Mouse (Mus musculus): ENCODE results near the gene Ntm.

Gene Ntm

DNA sequence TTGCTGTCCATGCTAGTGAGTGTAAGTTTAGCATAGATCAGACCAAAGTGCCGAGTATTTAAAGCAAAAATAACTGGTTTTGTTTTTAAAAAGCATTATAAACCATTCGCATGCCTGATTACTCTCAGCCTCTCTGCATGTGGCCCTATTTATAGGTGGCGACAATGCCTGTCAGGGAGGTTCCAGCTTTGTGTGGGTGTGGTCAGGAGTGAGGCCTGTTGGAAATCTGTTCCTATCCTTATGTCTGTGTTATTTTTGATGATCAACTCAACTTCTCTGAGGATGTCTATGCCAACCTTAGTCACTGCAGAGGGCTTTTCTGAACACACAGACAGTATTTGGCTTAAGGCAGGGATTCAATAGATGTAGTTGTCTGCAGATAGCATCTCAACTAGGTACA, 78.9 kb downstream of the Ntm start:
- no peak for DNase-seq

DNA sequence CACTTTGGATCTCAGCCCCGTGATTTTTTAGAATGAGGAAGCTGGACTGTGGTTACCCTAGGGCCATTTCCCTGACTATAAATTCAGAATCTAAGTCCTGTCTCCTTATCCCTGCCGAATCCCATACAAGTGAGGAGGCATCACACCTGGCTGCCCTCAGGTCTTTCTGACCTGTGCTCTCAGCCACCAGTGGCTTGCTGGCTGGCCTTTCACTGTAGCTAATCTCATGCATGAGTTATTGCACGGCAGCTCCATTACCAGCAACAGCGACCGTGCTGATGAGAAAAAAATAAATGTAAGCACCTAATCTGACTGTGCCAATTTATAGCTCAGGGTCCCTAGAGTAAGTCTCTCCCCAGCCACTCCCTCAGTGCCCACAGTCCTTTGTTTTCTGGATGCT, 81.3 kb downstream of the Ntm start:
- no peak for DNase-seq

DNA sequence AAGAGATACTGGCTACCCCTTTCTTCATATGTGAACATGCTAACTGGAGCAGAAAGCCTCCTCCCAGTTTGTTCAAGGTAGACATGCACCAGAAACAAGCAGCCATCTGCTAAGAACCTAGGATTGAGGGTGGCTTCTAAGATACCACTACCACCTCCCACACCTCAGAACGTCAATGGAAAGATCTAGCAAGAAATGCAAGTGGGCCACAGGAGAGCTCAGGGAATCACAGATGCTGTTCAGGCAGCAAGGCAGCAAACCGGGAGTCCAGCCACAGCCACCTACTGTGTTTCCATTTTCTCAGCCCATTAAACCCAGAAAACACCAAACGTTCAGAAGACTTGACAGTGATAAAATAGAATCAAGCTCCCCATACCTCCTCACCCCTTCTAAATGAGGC, 85.4 kb downstream of the Ntm start:
- no peak for DNase-seq

DNA sequence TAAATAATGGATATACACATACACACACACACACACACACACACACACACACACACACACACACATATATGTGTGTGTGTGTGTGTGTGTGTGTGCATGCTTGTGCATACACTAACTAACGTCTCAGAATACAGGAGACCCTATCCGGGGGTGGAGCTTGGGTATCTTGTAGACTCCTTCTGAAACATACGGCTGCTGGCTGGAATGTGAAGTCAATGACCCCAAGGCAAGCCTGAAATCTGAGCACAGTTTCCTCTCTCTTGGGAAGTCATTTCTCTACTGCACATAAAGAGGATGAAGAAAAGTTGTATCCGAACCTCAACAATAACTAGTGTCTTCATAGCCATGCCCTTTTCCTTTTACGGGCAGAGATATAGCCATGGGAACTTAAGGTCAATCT, 95.2 kb downstream of the Ntm start:
- DNase-seq = no peak

DNA sequence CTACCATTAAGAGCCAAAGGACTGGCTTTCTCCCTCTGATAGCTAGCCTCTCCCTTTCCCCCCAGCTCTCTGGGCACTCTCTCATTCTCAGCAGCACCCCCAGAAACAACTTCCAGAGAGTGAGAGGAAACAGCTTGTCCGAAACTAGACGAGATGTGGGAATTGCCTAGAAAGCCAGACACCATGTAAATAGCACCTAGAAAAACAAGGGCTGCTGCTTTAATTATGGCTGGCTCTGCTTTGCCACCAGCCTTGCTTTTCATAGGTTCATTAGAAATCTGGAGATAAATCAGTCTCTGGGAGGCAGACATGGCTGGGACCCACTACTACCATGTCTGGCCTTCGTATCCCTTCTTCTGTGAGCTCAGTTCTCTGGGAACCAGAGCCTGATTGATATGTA, 96.1 kb downstream of the Ntm start:
- DNase-seq = no peak

DNA sequence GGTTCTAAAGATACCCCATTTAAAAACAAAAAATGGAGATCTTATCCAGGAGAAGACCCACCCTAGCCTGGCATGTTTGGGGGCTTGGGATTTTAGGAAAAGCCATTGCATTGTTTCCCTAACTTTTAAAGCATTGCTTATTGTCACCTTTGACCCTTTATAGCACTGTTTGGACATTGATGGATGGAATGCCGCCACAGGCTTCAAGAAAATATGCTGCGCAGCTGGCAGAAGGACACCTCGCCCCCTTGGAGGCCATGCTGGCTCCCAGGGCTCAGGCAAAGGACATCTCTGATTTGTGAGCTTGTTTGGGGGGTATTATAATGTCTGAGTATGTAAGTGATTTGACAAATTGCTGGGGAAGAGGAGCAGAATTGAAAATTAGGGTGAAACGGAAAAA, 96.8 kb downstream of the Ntm start:
- no peak for DNase-seq

DNA sequence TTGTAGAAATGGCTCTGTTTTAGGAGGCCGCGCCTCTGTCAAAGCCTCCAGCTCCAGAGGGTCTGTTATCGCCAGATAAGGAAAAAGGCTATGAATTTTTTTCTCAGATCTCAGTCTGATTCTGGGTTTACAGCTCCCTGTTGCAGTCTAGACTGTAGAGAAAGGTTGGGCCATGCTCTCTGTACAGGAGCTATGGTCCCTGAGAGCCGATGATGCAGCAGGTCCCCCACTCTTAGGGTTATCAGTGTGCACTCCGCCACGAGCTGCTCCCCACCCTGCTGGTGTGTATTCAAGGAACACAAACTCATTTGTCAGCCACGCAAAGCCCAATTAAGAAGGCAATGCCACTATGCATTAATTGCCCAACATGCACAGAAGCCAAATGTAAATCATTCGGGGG, 97.4 kb downstream of the Ntm start:
- no peak for DNase-seq

DNA sequence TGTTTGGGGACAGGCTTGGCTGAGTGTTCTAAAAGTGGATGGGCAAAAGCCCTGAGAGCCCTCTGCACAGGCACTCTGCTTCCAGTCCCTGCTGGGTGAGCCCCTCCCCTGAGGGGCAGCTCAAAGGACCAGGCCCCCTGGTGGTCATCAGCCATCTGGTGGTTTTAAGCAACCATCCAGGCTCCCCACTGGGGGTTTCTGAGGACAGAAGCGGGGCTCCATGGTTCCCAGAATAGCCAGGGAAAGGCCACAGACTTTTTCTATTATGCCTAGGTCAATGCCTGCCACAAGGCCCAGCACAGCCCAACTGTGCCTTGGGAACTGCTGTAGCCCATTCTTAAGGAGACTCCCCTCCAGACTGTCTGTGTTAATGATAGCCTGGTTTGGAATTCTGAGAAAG, 98.1 kb downstream of the Ntm start:
- DNase-seq = no peak

DNA sequence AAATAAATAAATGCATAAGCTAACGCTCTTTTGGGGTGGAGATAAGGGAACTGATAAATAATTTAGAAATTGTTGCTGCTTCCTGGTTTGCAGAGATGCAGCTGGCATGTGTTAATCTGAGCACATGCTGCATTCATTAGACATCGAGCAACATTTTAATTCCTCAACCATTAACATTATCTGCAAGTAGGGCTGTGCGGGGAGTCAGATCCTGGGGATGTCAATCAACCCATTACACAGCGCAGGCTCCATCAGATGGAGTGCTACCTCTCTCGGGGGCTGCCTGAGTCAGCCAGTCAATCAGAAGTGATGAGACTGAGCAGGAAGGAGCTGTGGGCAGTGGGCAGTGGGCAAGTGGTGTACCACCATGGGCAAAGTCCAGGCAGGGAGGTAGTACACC, 100.5 kb downstream of the Ntm start:
- no peak for DNase-seq

DNA sequence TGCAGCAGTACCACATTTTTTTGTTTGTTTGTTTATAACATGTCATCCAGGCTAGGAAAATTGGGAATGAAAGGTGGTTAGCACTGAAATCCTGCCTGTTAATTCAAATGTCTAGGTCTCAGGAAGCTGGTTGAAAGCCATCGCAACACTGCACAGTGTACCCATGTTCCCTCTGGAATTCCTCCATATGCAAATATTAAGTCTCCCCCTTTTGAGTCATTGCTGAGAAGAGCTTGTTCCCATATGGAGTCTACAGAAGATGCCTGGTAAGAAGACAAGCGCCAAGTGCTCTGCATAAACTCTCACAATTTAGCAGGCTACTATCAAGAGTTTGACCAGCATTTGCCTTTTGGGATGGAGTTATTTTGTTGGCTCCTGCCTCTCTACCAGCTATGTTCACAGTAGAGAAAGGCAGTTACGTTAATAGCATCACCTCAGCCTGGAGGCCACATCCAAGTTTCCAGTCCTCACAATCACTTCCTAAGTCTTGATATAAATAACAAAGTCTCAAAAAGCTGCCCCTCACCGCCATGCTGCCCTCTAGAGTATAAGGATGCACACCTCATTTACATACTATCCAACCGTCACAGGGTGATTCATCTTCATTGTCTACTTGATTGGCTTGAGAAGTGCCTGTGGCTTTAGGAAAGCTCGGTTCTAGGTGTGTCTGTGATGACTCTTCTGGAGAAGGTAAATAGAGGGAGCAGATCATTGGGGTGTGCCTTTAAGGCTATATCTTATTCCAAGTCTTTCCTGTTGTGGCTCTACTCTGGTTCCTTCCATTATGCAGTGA, 103.5 kb downstream of the Ntm start:
- DNase-seq = no peak

DNA sequence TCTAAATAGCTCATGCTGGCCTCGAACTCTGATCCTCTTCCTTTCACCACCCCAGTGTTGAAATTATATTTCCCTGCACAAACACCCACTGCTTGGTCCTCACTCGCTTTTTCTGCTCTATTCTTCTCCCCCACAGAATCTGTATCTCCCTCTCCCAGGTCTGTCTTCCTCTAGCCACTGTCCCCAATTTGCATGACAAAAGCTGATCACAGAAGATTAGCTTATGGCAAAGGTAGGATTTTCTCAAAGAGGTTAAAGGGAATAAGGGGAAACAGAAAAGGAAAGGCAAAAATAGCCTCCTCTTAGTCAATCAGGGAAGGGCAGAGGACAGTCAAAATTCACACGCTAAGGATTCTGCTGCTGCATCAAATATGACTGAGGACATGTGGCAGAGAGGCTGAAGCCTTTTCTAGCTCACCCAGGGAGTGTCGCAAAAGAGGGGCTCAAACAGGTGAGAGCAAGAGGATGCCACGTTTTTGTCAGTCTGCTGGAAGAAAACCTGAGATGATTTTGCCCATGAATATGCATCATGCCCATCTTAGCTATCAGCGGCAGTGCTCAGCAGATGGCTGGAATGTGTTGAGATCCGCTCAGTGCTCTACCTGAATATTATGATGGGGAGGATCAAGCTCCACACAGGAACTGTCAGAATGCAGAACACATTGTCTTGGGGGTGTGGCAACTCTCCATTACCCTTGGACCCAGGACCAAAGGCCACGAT, 114.0 kb downstream of the Ntm start:
- no peak for DNase-seq

DNA sequence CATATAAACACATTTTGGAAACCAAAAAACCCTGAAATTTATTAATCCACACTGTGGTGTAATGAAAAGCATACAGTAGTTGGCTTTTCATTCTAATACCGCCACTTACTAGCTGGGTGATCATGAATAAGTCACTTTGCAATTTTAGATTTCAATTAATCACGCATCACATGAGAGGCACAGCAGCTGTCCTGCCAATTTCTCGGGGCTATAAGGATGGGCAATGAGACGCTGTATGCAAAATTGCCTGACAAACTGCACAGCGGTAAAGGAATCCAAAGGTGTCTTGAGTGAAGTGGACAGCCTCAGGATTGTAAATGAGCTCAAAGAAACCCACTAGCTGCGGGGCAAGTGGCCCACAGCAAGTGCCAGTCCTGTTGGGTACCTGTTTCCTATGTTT, 125.6 kb downstream of the Ntm start:
- DNase-seq = no peak

DNA sequence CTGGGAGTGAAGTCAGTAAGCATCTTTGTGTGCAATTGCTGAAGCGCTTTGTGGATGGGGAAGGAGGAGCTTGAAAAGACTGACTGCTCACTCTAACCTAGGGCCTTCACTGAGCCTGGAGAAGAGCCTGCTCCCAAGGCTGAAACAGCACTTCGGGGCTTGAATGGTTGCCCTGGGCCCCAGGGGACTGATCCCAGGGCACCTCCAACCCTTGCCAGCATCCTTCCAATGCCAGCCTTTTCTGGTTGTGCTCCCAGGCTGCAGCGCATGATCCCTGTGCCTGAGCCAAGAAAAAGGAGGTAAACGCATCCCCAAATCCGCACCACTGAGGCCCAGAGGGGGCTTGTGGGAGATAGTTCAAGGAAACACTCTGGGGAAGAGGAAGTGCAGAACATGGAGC, 128.0 kb downstream of the Ntm start:
- peak; percentile 8 to 19 for DNase-seq

DNA sequence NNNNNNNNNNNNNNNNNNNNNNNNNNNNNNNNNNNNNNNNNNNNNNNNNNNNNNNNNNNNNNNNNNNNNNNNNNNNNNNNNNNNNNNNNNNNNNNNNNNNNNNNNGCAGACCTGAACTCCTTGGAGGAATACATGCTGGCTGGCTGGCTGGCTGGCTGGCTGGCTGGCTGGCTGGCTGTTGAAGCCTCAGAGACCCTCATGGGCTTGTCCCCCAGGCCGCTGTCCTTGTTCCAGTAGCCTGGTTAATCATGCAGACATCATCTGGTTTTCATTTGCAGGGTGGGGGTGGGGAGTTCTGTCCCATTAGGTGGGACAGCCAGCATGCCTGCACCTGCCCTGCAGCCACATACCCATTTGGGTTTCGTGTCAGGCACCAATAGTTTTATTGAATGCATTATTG, 129.2 kb downstream of the Ntm start:
- DNase-seq = no peak

DNA sequence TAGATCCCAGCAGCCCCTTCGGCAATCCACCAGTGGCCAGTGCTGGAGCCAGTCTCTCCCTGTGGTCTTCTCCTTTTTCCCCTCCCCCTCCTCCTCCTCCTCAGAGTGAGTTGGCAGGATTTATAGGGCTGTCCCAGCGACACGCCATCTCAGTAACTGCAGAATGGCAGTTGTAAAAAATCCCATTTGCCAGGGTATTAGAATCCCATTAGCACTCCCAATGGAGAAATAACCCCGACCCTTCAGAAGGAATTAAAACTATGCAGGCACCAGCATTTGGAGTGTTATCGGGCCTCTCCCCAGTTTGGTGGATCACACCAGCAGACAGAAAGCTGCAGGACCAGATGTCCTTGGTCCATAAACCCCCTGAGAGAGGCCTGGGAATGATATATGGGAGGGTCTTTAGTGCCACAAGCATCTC, 135.7 kb downstream of the Ntm start:
- no peak for DNase-seq

DNA sequence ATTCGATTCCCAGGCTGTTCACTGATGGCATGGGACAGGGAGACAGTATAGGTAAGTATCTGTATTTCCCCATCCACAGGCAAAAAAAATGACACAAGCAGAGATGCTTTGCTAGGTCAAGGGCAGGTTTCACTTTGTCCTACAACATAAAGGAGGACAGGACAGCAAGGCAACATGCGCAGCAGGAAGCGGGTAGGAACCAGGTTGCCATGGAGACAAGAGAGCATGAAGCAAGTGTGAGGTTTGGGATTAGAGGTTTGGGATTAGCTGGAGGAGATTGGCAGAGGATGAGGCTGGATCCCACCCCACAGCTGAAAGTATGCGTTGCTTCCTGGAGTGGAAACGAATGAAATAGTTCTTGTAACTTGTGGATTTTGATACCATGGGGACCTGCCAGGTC, 137.7 kb downstream of the Ntm start:
- no peak for DNase-seq

DNA sequence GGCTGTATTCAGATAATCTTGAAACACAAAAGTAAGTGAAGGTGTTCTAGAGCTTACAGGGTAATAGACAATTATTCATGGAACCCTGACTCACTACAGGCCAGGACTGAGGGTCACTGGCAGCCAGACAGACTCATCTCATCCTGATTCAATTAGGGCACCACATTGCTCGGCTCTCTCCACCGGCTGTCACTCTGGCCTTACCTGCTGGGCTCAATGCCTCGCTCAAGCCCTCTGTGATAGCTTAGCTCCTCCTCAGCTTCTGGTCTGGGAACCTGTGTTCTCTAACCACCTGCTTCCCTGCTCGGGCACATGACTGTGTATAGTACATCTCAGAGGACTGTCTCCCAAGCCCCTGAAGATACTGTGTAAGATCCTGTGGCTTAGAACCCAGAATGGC, 139.2 kb downstream of the Ntm start:
- no peak for DNase-seq

DNA sequence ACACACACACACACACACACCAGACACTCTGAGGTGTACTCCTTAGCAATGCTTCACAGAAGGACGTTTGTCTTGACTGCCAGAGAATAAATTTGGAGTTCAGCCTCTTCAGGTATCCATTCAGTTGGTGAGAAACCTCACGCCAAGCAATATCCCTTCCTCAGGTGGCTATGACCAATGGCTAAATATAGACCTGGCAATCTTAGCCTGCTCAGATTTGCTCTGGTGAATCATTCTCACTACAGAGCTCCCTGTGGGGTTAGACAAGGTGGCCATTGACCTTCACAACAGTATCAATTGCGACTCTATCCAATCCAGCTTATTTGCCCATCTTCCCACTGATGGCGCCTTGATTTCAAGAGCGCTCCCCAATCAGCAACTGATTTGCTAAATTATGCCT, 150.3 kb downstream of the Ntm start:
- no peak for DNase-seq

DNA sequence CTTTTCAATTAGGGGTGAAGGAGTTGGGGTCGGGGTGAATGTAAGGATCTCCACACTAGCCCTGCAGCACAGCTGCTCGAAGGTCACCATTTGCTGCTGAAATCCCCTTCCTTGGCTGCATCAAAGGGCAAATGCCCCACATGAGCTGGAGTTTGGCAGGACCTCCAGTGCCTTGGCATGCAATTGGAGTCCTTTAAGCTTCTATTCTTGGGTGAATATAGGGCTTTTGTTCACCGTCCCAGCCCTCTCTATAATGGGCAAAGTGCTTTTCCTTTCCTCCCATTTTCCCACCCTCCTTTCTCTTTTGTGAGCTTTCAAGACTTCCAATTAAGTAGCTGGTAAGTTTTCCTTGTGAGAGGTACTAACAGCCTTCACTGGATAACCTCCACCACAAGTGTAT, 156.2 kb downstream of the Ntm start:
- no peak for DNase-seq

DNA sequence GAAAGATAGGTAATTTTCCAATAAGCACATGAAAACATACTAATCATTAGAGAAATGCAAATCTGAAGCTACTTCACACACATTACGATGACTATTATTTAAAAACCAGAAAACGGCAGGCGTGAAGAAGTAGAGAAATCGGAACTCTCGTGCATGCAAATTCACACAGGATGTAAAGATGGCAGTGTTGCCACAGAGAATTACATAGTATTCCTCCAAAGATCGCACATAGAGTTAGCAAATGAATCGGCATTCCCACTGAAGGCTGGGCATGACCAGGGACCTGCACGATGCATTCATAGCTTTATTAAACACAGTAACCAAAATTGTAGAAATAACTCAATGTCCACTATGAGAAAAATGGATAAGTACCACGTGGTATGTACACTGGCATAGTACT, 158.5 kb downstream of the Ntm start:
- no peak for DNase-seq

DNA sequence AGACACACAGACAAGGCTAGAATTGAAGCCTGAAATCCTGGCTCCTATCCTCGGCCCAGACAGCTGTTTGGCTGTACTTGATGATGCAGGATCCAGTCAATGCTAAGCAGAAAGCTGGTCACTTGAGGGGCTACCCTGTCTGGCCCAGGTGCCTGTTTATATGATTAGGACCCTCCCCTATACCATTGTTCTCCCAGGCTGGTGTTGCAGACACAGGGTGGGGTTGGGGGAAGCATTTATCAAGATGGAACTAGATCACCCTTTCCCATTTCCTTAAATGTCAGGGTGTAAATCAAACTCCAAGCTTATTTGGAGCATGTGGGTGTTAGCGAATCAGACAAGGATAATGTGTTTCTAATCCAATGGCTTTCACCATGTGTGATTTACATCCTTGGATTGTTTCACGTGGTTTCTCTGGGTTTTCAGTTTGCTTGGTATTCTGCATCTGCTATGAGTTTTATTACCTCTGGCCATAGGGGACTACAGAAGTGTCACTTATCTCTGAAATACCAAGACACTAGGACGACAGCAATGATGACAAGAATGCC, 159.1 kb downstream of the Ntm start:
- DNase-seq = no peak

DNA sequence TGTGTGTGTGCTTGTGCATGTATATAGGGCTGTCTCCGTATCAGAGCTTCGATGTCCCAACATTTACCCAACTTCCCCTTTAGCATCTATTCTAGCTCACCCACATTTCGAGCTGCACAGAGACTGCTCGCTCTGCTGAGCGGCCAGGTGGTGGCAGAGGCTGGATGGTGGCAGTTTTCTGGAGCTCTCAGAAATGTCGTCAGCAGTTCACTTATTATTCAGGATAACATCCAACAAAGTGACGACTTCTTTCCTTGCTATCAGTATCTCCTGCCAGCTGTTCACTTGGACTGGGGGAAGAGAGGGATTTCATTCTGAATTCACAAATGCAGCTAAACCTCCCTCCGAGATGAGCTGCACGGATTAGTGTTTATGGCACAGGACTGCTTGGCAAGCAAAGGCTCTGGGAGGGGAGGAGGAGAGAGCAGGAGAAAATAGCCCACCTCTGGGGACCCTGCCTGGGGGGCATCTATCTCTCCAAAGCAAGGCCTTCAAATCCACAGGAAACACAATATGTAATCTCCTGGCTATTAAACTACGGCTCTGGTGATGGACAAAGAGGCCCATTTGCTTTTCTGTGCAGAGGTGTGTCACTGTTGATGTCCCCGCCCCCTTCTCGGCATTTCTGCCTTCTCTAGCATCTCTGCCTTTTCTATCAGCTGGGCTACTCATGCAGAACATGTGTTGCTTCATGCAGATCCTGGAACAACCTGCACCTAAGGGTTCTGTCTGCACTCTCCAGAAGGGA, 159.8 kb downstream of the Ntm start:
- no peak for DNase-seq

DNA sequence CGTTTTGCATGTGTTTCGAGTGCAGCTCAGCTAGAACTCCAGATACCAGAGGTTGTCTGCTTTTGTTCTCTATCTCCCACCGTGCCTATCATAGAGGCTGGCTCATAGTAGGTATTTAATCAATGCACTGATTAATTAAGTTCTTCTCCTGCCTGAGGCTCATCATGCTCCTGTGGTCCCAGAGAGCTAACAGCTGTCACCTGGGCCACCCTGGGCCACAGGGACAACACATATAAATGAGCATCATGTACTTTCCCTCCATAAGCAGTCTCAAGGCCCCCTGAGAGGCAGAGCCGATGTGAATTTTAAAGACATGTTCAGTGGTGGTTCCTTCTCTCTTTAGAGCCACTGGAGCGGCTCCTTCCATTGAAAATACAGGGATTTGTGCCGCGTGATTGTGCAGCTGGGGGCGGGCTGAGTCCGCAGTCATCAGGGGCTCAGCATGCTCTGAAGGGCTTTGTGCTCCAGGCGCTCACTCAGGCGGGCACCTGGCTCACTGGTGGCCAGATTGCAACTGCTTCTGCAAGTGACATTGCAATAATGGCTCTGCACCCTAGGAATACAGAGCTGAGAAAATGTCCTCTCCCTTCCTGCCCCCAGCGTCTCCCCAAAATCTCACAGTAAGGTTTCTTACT, 160.8 kb downstream of the Ntm start:
- no peak for DNase-seq
